Mouse (Mus musculus): ENCODE measurements around the gene Tkt.

GRCm38 (mm10) chr14:30573983-30574584 is 25.9 kb downstream of the Tkt start:
- no peak for TF ChIP-seq CTCF (IDR thresholded peaks at IDR 0.05; ENCODE audit: insufficient read depth, low read depth, low read length)
- no peak for TF ChIP-seq POLR2A (IDR thresholded peaks at IDR 0.05; ENCODE audit: insufficient read depth, low read depth, low read length)

Measured in olfactory bulb, adult 2 months (tissue).